Mouse (Mus musculus): Measurements from ENCODE around the gene Mosmo.

The Mosmo gene

GRCm38 (mm10) chr7:120677001-120677643, at the start of gene Mosmo:
Mosmo (plus strand) TSS chr7:120677618.
- DNase-seq = peak; percentile 75

- no peak for DNase-seq
These were observed 44.9 kb upstream of the Mosmo start for GRCm38 (mm10) chr7:120632518-120632917.

- DNase-seq = no peak
These were observed 43.1 kb upstream of the Mosmo start for GRCm38 (mm10) chr7:120634301-120634700.

GRCm38 (mm10) chr7:120634711-120635361, 42.6 kb upstream of the Mosmo start, which contains the start of gene Uqcrc2:
Uqcrc2 (plus strand) TSS chr7:120635176.
- peak; percentile 89 for DNase-seq

- no peak for DNase-seq
These were observed 42.0 kb upstream of the Mosmo start for GRCm38 (mm10) chr7:120635362-120635781.

GRCm38 (mm10) chr7:120635821-120636220, 41.6 kb upstream of the Mosmo start:
- DNase-seq = no peak

GRCm38 (mm10) chr7:120643217-120643616, 34.2 kb upstream of the Mosmo start:
- DNase-seq = no peak

- no peak for DNase-seq
These were observed 29.6 kb upstream of the Mosmo start for GRCm38 (mm10) chr7:120647849-120648248.

GRCm38 (mm10) chr7:120662079-120662478, 15.3 kb upstream of the Mosmo start:
- no peak for DNase-seq

- DNase-seq = peak; percentile 77
These were observed 7.1 kb upstream of the Mosmo start, which contains the start of gene Pdzd9 for GRCm38 (mm10) chr7:120670153-120670875. Pdzd9 (minus strand) TSS chr7:120670343.

- DNase-seq = peak; percentile 13
These were observed 6.1 kb upstream of the Mosmo start for GRCm38 (mm10) chr7:120671271-120671670.

- DNase-seq = peak; percentile 39
These were observed 530 bp downstream of the Mosmo start for GRCm38 (mm10) chr7:120677764-120678531.

- no peak for DNase-seq
These were observed 1.6 kb downstream of the Mosmo start for GRCm38 (mm10) chr7:120679023-120679422.

GRCm38 (mm10) chr7:120682002-120682401, 4.6 kb downstream of the Mosmo start:
- peak; percentile 13 for DNase-seq

- no peak for DNase-seq
These were observed 7.3 kb downstream of the Mosmo start for GRCm38 (mm10) chr7:120684731-120685161.

- DNase-seq = no peak
These were observed 7.8 kb downstream of the Mosmo start for GRCm38 (mm10) chr7:120685227-120685626.

- DNase-seq = no peak
These were observed 13.2 kb downstream of the Mosmo start for GRCm38 (mm10) chr7:120690634-120691033.

GRCm38 (mm10) chr7:120693831-120694375, 16.5 kb downstream of the Mosmo start:
- no peak for DNase-seq

GRCm38 (mm10) chr7:120695196-120695595, 17.8 kb downstream of the Mosmo start:
- DNase-seq = no peak

GRCm38 (mm10) chr7:120695641-120696040, 18.2 kb downstream of the Mosmo start:
- no peak for DNase-seq

GRCm38 (mm10) chr7:120696331-120696730, 18.9 kb downstream of the Mosmo start:
- DNase-seq = no peak

GRCm38 (mm10) chr7:120699586-120699985, 22.2 kb downstream of the Mosmo start:
- no peak for DNase-seq

GRCm38 (mm10) chr7:120703888-120704287, 26.5 kb downstream of the Mosmo start:
- no peak for DNase-seq
